Mouse (Mus musculus): ENCODE results near the gene Dgcr8. TPM values are rescaled to one million over a fixed set of nuclear protein-coding genes. Genes with fewer than 3 reads are reported as not detected.
"Not testable (repeated sequence)": the region's sequence is repeated elsewhere in the genome, so short reads cannot be mapped to it uniquely, and the experiment has no call there.

The Dgcr8 gene
- total RNA-seq (2021), result 10 to 100 TPM; 41.1 to 41.8 TPM
- long read RNA-seq, experiment 1, full-length matches to known transcripts, result 21 of 40 reads
- long read RNA-seq, experiment 1, partial matches to known transcripts, result 4 of 40 reads
- long read RNA-seq, experiment 1, other reads (novel, unspliced or antisense), result 15 of 40 reads
- long read RNA-seq, experiment 2, full-length matches to known transcripts, result 13 of 26 reads
- long read RNA-seq, experiment 2, partial matches to known transcripts, result 3 of 26 reads
- long read RNA-seq, experiment 2, other reads (novel, unspliced or antisense), result 10 of 26 reads

DNA sequence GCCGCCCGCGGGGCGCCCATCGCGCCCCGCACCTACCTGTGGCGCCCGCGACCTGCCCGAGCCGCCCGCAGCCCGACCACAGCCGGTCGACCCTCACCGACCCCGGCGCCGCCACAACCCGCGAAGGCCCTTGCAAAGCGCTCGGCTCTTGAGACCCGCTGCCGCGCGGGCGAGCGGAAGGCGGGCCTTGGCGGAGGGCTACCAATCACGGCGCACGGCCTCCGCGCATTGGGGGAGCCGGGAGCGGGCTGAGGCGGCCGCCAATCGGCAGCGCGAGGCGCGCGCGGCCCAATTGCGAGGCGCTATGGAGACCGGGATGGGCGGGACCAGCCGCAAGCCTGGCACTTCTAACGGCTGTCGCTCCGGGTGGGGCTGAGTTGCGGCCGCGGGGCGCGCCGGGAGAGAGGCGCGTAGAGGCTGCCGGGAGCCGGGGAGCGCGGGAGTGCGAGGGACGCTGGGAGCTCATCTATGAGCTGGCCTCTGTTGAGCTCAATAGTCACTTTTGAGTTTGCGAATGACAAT, at the start of gene Dgcr8:
Gene Dgcr8 (minus strand): TSS at position 180 of the 522 bp plus-strand sequence.
- no peak for TF ChIP-seq CTCF (IDR thresholded peaks at IDR 0.05)
- peak; percentile 99 for DNase-seq (ENCODE audit: extremely low spot score in 1 of 2, low spot score in 2 of 2)
- Histone ChIP-seq H3K4me3 (peak within 1 kb of the TSS; percentile 94), H3K27ac (peak within 1 kb of the TSS; percentile 70)
- intact Hi-C loops (cut with DNase I), result no loop called here

DNA sequence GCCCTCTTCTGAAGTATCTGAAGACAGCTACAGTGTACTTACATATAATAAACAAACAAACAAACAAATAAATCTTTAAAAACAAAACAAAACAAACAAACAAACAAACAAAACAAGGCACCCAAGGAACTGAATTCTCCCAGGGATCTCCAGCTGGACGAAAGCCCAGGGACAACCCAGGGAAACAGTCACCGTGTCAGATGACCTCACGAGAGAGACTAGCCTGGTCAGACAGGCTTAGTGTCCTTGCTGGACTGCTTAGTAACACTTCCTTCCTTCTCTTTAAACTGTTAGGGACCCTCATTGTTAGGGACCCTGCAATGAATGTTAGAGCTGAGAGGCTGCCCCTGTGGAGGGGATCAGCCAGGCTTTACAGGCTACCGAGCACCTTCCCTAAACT, 48.2 kb upstream of the Dgcr8 start:
- no peak overlapping the region for H3K4me3 ChIP-seq
- intact Hi-C loops (cut with DNase I), result no loop called here
- no peak for DNase-seq (ENCODE audit: extremely low spot score in 1 of 2, low spot score in 2 of 2)
- H3K27ac ChIP-seq, result no peak overlapping the region
- no peak for TF ChIP-seq CTCF (IDR thresholded peaks at IDR 0.05)

GRCm38 (mm10) chr16:18335981-18336380, 46.9 kb upstream of the Dgcr8 start:
- no peak for DNase-seq (ENCODE audit: extremely low spot score in 1 of 2, low spot score in 2 of 2)
- intact Hi-C loops (cut with DNase I), result no loop called here
- Histone ChIP-seq H3K4me3 (no peak overlapping the region), H3K27ac (no peak overlapping the region)
- TF ChIP-seq CTCF (IDR thresholded peaks at IDR 0.05), result no peak

- H3K4me3 ChIP-seq, result no peak overlapping the region
- no peak overlapping the region for H3K27ac ChIP-seq
- no peak for DNase-seq (ENCODE audit: extremely low spot score in 1 of 2, low spot score in 2 of 2)
- no peak for TF ChIP-seq CTCF (IDR thresholded peaks at IDR 0.05)
- intact Hi-C loops (cut with DNase I), result no loop called here
Observed at GRCm38 (mm10) chr16:18333976-18334375, 44.9 kb upstream of the Dgcr8 start.

- intact Hi-C loops (cut with DNase I), result no loop called here
- no peak for TF ChIP-seq CTCF (IDR thresholded peaks at IDR 0.05)
- no peak for DNase-seq (ENCODE audit: extremely low spot score in 1 of 2, low spot score in 2 of 2)
- Histone ChIP-seq H3K4me3 (no peak overlapping the region), H3K27ac (no peak overlapping the region)
Observed at GRCm38 (mm10) chr16:18328524-18328923, 39.5 kb upstream of the Dgcr8 start.

DNA sequence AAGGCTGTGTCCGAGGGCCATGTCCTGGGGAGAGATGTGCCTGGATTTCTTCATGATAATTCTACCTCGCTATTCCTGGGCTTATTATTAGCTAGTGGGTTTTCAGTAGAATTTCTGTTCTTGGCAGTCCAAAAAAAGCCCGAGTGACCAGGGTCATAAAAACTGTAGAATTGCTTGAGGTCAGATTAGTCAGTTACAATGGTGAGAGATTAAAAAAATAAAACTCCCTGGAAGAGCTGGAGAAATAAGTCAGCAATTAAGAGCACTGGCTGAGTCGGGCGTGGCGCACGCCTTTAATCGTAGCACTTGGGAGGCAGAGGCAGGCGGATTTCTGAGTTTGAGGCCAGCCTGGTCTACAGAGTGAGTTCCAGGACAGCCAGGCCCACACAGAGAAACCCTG, 38.9 kb upstream of the Dgcr8 start:
- no peak overlapping the region for H3K4me3 ChIP-seq
- intact Hi-C loops (cut with DNase I), result no loop called here
- no peak for DNase-seq (ENCODE audit: extremely low spot score in 1 of 2, low spot score in 2 of 2)
- no peak for TF ChIP-seq CTCF (IDR thresholded peaks at IDR 0.05)
- H3K27ac ChIP-seq, result no peak overlapping the region

DNA sequence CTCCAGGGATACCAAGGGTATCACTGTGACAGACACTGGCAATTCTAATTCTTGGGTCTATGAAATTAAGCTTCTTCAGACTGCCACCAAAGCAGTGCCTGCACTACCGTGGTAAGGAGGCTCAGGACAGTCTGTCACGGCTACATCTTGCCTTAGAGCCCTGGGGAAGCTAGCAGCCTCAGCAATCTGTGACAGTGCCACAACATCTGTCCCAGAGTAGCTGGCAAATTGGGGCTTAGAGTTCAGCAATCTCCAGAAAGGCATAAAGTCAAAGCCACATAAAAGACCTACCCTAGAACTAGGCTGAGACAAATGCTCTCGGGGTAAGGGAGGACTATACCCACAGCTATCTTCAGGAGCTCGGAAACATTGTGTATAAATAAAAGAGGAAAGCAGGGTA, 36.7 kb upstream of the Dgcr8 start:
- intact Hi-C loops (cut with DNase I), result no loop called here

GRCm38 (mm10) chr16:18324031-18324430, 35.0 kb upstream of the Dgcr8 start:
- H3K4me3 ChIP-seq, result no peak overlapping the region
- DNase-seq (ENCODE audit: extremely low spot score in 1 of 2, low spot score in 2 of 2), result no peak
- intact Hi-C loops (cut with DNase I), result no loop called here
- H3K27ac ChIP-seq, result no peak overlapping the region
- no peak for TF ChIP-seq CTCF (IDR thresholded peaks at IDR 0.05)

More for the DNA sequence above, 36.7 kb upstream of the Dgcr8 start:
- no peak overlapping the region for H3K27ac ChIP-seq
- DNase-seq (ENCODE audit: extremely low spot score in 1 of 2, low spot score in 2 of 2), result no peak
- TF ChIP-seq CTCF (IDR thresholded peaks at IDR 0.05), result no peak
- no peak overlapping the region for H3K4me3 ChIP-seq

GRCm38 (mm10) chr16:18323460-18323859, 34.4 kb upstream of the Dgcr8 start:
- Histone ChIP-seq H3K4me3 (no peak overlapping the region), H3K27ac (no peak overlapping the region)
- intact Hi-C loops (cut with DNase I), result no loop called here
- TF ChIP-seq CTCF (IDR thresholded peaks at IDR 0.05), result no peak
- DNase-seq (ENCODE audit: extremely low spot score in 1 of 2, low spot score in 2 of 2), result no peak

GRCm38 (mm10) chr16:18321443-18321842, 32.4 kb upstream of the Dgcr8 start:
- Histone ChIP-seq H3K27ac (no peak overlapping the region), H3K4me3 (no peak overlapping the region)
- no peak for DNase-seq (ENCODE audit: extremely low spot score in 1 of 2, low spot score in 2 of 2)
- intact Hi-C loops (cut with DNase I), result no loop called here
- TF ChIP-seq CTCF (IDR thresholded peaks at IDR 0.05), result no peak

DNA sequence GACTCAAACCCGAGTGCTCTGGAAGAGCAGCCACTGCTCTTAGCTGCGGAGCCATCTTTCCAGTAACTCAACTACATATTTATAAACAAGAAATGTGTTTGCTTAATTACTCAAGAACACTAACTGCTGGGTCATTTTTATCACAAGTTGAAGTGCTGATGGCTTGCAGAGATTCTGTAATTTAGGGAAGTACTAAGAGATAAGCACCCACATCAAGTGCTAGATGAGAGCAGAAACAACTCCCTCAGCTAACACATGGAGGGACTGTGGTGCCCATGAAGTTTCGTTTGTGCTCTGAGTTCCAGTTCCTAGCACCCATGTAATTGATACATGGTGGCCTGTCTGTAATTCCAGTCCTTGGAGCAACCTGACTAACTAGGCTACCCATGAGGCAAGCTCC, 29.9 kb upstream of the Dgcr8 start:
- no peak overlapping the region for H3K27ac ChIP-seq
- no peak for TF ChIP-seq CTCF (IDR thresholded peaks at IDR 0.05)
- no peak for DNase-seq (ENCODE audit: extremely low spot score in 1 of 2, low spot score in 2 of 2)
- intact Hi-C loops (cut with DNase I), result no loop called here
- H3K4me3 ChIP-seq, result no peak overlapping the region

DNA sequence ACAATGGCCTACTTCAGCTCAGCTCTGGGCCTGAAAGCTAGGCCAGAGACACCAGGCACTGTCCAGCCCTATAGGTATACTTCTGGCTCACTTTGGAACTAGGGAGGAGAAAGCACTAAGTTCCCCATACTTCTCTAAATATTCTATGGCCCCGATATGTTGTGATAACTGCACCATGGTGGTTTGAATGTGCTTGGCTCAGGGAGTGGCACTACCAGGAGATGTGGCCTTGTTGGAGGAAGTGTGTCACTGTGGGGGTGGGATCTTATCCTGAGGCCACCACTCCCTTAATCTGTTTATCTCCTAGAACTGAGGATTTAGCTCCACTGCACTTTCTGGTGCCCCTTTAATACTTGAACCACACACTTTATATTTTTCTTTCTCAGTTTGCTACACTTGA, 19.1 kb upstream of the Dgcr8 start:
- TF ChIP-seq CTCF (IDR thresholded peaks at IDR 0.05), result no peak
- no peak for DNase-seq (ENCODE audit: extremely low spot score in 1 of 2, low spot score in 2 of 2)
- intact Hi-C loops (cut with DNase I), result no loop called here
- H3K27ac ChIP-seq, result no peak overlapping the region
- no peak overlapping the region for H3K4me3 ChIP-seq

- DNase-seq (ENCODE audit: extremely low spot score in 1 of 2, low spot score in 2 of 2); intact Hi-C loops (cut with DNase I); H3K27ac ChIP-seq: not testable (repeated sequence)
- peak overlapping the region; percentile 94 for H3K4me3 ChIP-seq
Observed at GRCm38 (mm10) chr16:18289614-18290013, 568 bp upstream of the Dgcr8 start.

All from left cerebral cortex, adult 2 months (tissue).